Mouse (Mus musculus): ENCODE results near the gene Igfals.

The Igfals gene

GRCm38 (mm10) chr17:24865776-24866175 is at the start of gene Igfals:
TSS of gene Igfals (plus strand) at chr17:24865997.
- no peak for ATAC-seq (ENCODE audit: low TSS enrichment)

- no peak for ATAC-seq (ENCODE audit: low TSS enrichment)
Observed at GRCm38 (mm10) chr17:24817503-24817902, 48.3 kb upstream of the Igfals start.

GRCm38 (mm10) chr17:24818172-24818571 is 47.6 kb upstream of the Igfals start:
- no peak for ATAC-seq (ENCODE audit: low TSS enrichment)

GRCm38 (mm10) chr17:24819469-24819868 is 46.3 kb upstream of the Igfals start:
- ATAC-seq (ENCODE audit: low TSS enrichment), result no peak

- no peak for ATAC-seq (ENCODE audit: low TSS enrichment)
Observed at GRCm38 (mm10) chr17:24821351-24822280, 44.2 kb upstream of the Igfals start.

GRCm38 (mm10) chr17:24839842-24840241 is 26.0 kb upstream of the Igfals start, which contains the start of gene Hagh:
TSS of gene Hagh (plus strand) at chr17:24840143.
- ATAC-seq (ENCODE audit: low TSS enrichment), result peak; percentile 55; the same call in 1 of the 2 replicates

GRCm38 (mm10) chr17:24840341-24840740 is 25.5 kb upstream of the Igfals start:
- ATAC-seq (ENCODE audit: low TSS enrichment), result peak; percentile 77; the same call in 1 of the 2 replicates

GRCm38 (mm10) chr17:24841133-24841532 is 24.7 kb upstream of the Igfals start:
- ATAC-seq (ENCODE audit: low TSS enrichment), result no peak

- no peak for ATAC-seq (ENCODE audit: low TSS enrichment)
Observed at GRCm38 (mm10) chr17:24842631-24843030, 23.2 kb upstream of the Igfals start.

GRCm38 (mm10) chr17:24844525-24844924 is 21.3 kb upstream of the Igfals start:
- no peak for ATAC-seq (ENCODE audit: low TSS enrichment)

- no peak for ATAC-seq (ENCODE audit: low TSS enrichment)
Observed at GRCm38 (mm10) chr17:24847386-24847785, 18.4 kb upstream of the Igfals start.

- ATAC-seq (ENCODE audit: low TSS enrichment), result no peak
Observed at GRCm38 (mm10) chr17:24848600-24849031, 17.2 kb upstream of the Igfals start.

- peak; percentile 53; the same call in 1 of the 2 replicates for ATAC-seq (ENCODE audit: low TSS enrichment)
Observed at GRCm38 (mm10) chr17:24849733-24850064, 16.1 kb upstream of the Igfals start.

GRCm38 (mm10) chr17:24850065-24850772 is 15.6 kb upstream of the Igfals start, which contains the start of gene Fahd1:
TSS of gene Fahd1 (minus strand) at chr17:24850364.
- ATAC-seq (ENCODE audit: low TSS enrichment), result peak; percentile 96

GRCm38 (mm10) chr17:24850773-24851127 is 15.0 kb upstream of the Igfals start:
- no peak for ATAC-seq (ENCODE audit: low TSS enrichment)

- ATAC-seq (ENCODE audit: low TSS enrichment), result no peak
Observed at GRCm38 (mm10) chr17:24851381-24852125, 14.2 kb upstream of the Igfals start.

- ATAC-seq (ENCODE audit: low TSS enrichment), result peak; percentile 41; the same call in 1 of the 2 replicates
Observed at GRCm38 (mm10) chr17:24855838-24856464, 9.8 kb upstream of the Igfals start.

- no peak for ATAC-seq (ENCODE audit: low TSS enrichment)
Observed at GRCm38 (mm10) chr17:24856589-24856988, 9.2 kb upstream of the Igfals start.

- no peak for ATAC-seq (ENCODE audit: low TSS enrichment)
Observed at GRCm38 (mm10) chr17:24857831-24858470, 7.8 kb upstream of the Igfals start.

- ATAC-seq (ENCODE audit: low TSS enrichment), result no peak
Observed at GRCm38 (mm10) chr17:24858967-24859366, 6.8 kb upstream of the Igfals start.

GRCm38 (mm10) chr17:24860076-24860475 is 5.7 kb upstream of the Igfals start:
- no peak for ATAC-seq (ENCODE audit: low TSS enrichment)

Data from frontal cortex, adult (tissue).